Comparison of ENCODE assay signal across 29 mouse cellular contexts in the genomic region with DNA sequence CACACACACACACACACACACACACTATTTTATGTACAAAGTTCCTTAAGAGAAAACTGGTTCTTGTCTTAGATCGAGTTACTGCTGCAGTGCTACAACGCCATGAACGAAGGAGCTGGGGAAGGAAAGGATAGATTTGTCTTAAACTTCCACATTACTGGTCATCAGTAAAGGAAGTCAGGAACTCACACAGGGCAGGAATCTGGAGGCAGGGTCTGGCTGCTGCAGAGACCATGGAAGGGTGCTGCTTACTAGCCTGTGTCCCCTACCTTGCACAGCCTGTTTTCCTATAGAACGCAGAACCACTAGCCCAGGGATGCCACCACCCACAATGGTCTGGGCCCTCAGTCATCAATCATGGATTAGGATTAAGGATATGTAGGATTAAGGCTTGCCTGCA. TPM values are rescaled to one million over a fixed set of nuclear protein-coding genes. Genes with fewer than 3 reads are reported as not detected.
"Had no signal": no experiment of that assay in that cellular context is flagged by ENCODE, and none has a peak within 500 bp of the region (broad histone marks: within the 10 kb centered on the region; RNA-seq: fewer than 3 reads in every experiment).

No protein-coding gene starts in this region.

- H3K27ac ChIP-seq: embryonic facial prominence, embryonic 10.5 days; embryonic facial prominence, embryonic 12.5 days; embryonic facial prominence, embryonic 13.5 days; embryonic facial prominence, embryonic 15.5 days; forebrain, embryonic 10.5 days; forebrain, embryonic 12.5 days; forebrain, embryonic 13.5 days; forebrain, embryonic 15.5 days; gastrocnemius, adult 2 months had no signal

- H3K9me3 ChIP-seq: embryonic facial prominence, embryonic 10.5 days; embryonic facial prominence, embryonic 12.5 days; embryonic facial prominence, embryonic 15.5 days; forebrain, embryonic 10.5 days; forebrain, embryonic 12.5 days; forebrain, embryonic 15.5 days had no signal

- H3K4me3 ChIP-seq: embryonic facial prominence, embryonic 10.5 days; embryonic facial prominence, embryonic 12.5 days; embryonic facial prominence, embryonic 13.5 days; embryonic facial prominence, embryonic 15.5 days; erythroblast, embryonic 14.5 days; forebrain, embryonic 10.5 days; forebrain, embryonic 12.5 days; forebrain, embryonic 13.5 days; forebrain, embryonic 15.5 days; gastrocnemius, adult 2 months had no signal

- H3K4me1 ChIP-seq: embryonic facial prominence, embryonic 10.5 days; embryonic facial prominence, embryonic 12.5 days; embryonic facial prominence, embryonic 15.5 days; forebrain, embryonic 10.5 days; forebrain, embryonic 12.5 days; forebrain, embryonic 13.5 days; forebrain, embryonic 15.5 days had no signal

- ATAC-seq: forebrain, embryonic 13.5 days; forebrain, embryonic 14.5 days; forebrain, embryonic 15.5 days; forebrain, embryonic 16.5 days; forebrain, postnatal 0 days had no signal

- H3K4me2 ChIP-seq: embryonic facial prominence, embryonic 12.5 days; embryonic facial prominence, embryonic 13.5 days; embryonic facial prominence, embryonic 15.5 days; forebrain, embryonic 12.5 days; forebrain, embryonic 13.5 days; forebrain, embryonic 15.5 days had no signal

- H3K27me3 ChIP-seq: embryonic facial prominence, embryonic 12.5 days; embryonic facial prominence, embryonic 13.5 days; embryonic facial prominence, embryonic 15.5 days; forebrain, embryonic 12.5 days; forebrain, embryonic 13.5 days; forebrain, embryonic 15.5 days had no signal

- DNase-seq: cerebellum, adult 18-20 months; cerebellum, adult 2 months; cerebellum, adult 8-10 months; cerebellum, adult 9-10 months; cerebellum, adult 9-11 months; cerebellum, postnatal 10 days; cerebellum, postnatal 14 days; cerebellum, postnatal 25 days; cerebellum, postnatal 36 days; embryo, embryonic 11 days; forebrain, postnatal 0 days; gastrocnemius, adult 2 months; gastrocnemius, postnatal 10 days; gastrocnemius, postnatal 14 days; gastrocnemius, postnatal 25 days; gastrocnemius, postnatal 36 days; heart, adult 18-20 months had no signal

- H3K9ac ChIP-seq: embryonic facial prominence, embryonic 12.5 days; embryonic facial prominence, embryonic 13.5 days; embryonic facial prominence, embryonic 15.5 days; forebrain, embryonic 12.5 days; forebrain, embryonic 13.5 days; forebrain, embryonic 15.5 days; forebrain, postnatal 0 days had no signal

- H3K36me3 ChIP-seq: embryonic facial prominence, embryonic 10.5 days; embryonic facial prominence, embryonic 12.5 days; embryonic facial prominence, embryonic 13.5 days; embryonic facial prominence, embryonic 15.5 days; forebrain, embryonic 10.5 days; forebrain, embryonic 12.5 days; forebrain, embryonic 15.5 days had no signal

RNA-seq across cellular contexts. Expression of a gene that starts 10.0 kb away (rescaled TPM):
- total RNA-seq: granulocyte monocyte progenitor cell, adult 5-6 weeks had no signal
- polyA plus RNA-seq: erythroblast, embryonic 14.5 days had no signal
